Mouse (Mus musculus) neural tube, embryonic 10.5 days (tissue): ENCODE data around the gene Sulf2.

ENCODE experiments used
- DNase-seq: peaks from one replicate; pipeline ENCODE4 v3.0.0-alpha.2; 2017; ENCODE audit warnings: low spot score; ENCODE audit errors: extremely low spot score

Gene Sulf2

GRCm38 (mm10) chr2:166090131-166090581, 65.3 kb downstream of the Sulf2 start:
- no peak for DNase-seq

DNA sequence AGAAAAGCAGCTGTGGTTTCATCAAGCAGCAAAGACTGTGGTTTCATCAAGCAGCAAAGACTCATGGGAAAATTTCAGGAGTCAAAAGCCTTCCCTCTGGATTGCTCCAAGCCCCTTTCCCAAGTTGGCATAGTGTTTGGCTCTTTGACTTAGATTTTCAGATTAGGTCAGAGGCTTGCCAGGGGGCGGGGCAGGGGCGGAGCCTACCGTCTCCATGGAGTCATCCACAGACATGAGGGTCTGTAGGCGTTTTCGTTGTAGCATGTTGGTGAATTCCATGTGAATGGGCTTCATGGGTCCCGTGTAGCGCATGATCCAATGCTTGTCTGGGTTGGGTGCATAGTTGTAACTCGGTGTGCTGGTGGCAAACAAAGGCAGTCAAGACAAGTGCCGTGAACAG, 66.5 kb downstream of the Sulf2 start:
- DNase-seq, result no peak

DNA sequence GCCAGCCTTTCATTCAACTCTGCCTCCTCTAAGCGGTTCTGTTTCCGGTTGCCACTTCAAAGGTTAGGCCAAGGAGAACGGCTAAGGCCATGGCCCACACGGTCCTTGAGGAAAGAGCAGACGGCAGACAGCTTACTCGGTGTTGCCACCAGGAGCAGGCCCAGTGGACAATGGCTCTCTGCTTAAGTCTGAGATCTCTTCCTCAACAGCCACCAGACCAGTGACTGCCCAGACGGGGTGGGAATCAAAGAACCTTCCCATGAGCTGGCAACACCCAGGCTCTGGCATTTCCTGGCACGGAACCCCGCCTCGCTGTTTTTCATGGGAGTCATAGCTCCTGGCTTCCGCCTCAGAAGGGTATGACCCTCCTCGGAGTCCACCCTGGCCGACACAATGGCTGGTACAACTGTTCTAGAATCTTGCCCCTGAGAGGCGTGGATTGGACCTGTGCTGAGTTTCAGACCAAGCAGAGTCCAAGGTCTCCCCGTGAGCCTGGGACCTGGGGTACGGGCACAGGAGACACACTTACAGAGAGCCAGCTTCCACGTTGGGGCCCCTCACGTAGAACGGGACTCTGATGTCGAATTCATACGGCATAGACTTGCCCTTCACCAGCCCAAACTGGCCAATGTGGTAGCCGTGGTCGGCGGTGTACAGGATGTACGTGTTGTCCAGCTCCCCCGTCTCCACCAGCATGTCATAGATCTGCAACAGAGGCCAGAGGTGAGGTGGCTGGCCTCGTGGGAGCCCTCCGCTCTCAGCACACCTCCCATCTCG, 68.8 kb downstream of the Sulf2 start:
- no peak for DNase-seq

DNA sequence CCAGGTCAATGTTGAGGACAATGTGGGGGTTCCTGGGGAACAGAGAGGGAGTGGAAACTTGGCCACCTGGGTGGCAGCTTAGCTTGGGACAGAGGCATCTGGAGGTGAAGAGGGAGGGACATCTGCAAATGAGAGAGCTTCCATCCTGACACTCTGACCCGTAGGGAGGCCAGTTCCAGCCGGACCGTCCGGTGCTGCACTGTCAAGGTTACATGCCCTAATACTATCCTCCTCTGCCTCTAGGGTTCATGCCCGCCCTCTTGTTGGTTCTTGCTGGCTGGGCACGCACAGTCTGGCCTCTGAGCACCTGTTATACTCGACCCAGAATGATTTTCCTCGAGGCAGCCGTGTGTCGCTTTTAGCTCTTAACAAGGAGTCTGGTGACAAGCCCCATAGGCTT, 69.7 kb downstream of the Sulf2 start:
- no peak for DNase-seq

GRCm38 (mm10) chr2:166084964-166085363, 70.5 kb downstream of the Sulf2 start:
- DNase-seq, result peak; percentile 72

GRCm38 (mm10) chr2:166084111-166084510, 71.4 kb downstream of the Sulf2 start:
- no peak for DNase-seq

GRCm38 (mm10) chr2:166083542-166084031, 71.9 kb downstream of the Sulf2 start:
- no peak for DNase-seq

DNA sequence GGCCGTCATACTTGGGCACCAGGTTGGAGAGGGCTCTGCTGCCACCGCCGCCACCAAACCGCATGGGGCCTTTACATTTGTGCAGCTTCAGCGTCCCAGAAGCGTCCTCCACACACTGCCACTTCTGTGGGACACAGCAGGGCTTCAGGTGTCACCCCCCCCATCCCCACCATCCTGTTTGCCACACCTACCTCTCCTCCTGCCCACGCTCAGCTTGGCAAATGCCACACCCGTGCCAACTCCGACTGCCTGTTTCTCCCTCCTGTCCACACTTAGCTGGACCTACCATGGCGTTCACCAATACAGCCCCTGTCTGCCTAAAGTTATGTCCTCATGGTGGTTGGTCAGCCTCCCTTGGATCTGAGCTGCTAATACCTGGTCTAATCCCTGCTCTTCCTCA, 72.8 kb downstream of the Sulf2 start:
- DNase-seq, result no peak

GRCm38 (mm10) chr2:166082193-166082592, 73.3 kb downstream of the Sulf2 start:
- peak; percentile 85 for DNase-seq

- no peak for DNase-seq
These were observed 74.3 kb downstream of the Sulf2 start for GRCm38 (mm10) chr2:166080967-166081750.

- no peak for DNase-seq
These were observed 75.2 kb downstream of the Sulf2 start for GRCm38 (mm10) chr2:166079961-166080885.

DNA sequence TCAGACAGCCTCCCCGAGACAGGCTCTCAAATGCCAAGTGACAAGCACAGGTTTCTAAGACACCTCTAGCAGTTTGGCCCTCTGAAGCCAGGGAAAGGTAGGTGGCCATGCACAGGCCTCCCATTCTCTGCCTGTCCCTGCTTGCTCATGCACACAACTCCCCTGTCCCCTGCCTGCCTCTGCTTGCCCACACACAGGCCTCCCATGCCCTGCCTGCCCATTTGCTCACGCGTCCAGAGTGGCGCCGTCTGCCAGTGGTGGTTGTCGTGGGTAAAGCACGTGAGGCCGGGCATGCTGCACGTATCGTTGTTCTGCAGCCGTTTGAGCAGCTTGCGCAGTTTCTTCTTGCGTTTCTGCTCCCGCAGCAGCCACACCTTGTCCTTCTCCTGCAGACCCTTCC, 76.2 kb downstream of the Sulf2 start:
- no peak for DNase-seq

GRCm38 (mm10) chr2:166077371-166077770, 78.1 kb downstream of the Sulf2 start:
- no peak for DNase-seq

GRCm38 (mm10) chr2:166074322-166074721, 81.1 kb downstream of the Sulf2 start:
- DNase-seq, result no peak

DNA sequence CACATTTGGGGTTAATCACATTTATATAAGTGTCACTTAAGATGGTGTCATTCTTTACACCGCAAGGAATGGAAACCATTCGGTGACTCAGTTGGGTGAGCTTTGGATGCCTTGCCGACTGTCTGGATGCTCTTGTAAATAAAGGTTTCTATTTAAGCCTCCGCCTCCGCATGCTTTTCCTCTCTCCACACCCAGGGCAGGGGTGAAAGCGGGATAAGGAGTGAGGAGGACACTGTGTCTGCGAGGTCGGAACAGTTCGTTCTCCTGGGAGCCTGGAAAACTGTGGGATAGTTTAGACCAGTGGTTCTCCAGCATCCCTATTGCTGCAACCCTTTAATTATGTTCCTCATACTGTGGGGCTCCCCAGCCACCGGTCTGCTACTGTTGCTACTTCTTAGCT, 82.4 kb downstream of the Sulf2 start:
- no peak for DNase-seq

- DNase-seq, result no peak
These were observed 83.6 kb downstream of the Sulf2 start for GRCm38 (mm10) chr2:166071889-166072288.

GRCm38 (mm10) chr2:166071481-166071880, 84.0 kb downstream of the Sulf2 start:
- no peak for DNase-seq

- DNase-seq, result no peak
These were observed 85.7 kb downstream of the Sulf2 start for GRCm38 (mm10) chr2:166069738-166070137.

DNA sequence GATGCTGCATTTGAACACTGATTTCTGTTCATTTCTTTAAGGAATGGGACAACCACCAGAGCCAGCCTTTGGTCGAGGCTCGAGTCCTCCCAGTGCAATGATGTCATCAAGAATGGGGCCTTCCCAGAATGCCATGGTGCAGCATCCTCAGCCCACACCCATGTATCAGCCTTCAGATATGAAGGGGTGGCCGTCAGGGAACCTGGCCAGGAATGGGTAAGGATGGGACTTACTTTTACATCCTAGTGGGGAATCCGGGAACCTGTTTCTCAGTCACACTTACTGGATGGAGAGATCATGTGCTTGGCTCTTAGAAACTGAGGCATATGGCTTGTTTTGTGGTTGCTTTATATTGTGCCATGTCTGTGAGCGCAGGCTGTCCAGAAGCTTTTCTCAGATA, 86.3 kb downstream of the Sulf2 start:
- no peak for DNase-seq

DNA sequence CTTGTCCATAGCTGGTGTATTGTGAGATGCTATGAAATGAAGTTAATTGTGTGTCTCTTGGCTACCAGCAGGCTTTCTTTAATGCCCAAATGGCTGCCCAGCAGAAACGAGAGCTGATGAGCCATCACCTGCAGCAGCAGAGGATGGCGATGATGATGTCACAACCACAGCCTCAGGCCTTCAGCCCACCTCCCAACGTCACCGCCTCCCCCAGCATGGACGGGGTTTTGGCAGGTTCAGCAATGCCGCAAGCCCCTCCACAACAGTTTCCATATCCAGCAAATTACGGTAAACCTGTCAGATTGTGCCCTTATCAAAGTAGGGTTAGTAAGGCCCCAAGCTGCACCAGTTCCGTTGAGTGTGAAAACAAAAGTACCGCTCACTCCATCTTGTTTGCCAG, 87.2 kb downstream of the Sulf2 start:
- DNase-seq, result no peak

DNA sequence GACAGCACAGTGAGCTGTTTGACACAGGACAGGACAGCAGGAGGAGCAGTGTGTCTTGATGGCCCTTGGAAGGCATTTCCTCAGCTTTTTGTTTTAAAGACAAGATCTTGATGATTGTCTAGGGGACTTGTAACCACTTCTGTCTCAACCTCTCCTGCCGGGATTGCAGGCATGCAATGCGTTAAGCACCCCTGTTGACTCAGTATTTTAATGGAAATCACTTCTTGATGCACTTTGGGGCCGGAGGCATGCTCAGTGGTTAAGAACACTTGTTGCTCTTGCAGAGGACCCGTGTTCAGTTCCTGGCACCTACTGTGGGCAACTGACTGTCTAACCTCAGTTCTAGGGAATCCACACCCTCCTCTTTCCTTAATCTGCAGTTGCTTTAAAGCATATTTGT, 89.0 kb downstream of the Sulf2 start:
- no peak for DNase-seq
